Mouse (Mus musculus): ENCODE measurements at regions not wholly inside any gene's neighbourhood (a gene's known extent, or its start where the extent isn't known, plus 50 kb on each side); places are given as distances from the start of the nearest gene placed in this dataset.
A peak's percentile ranks its signal among the peaks of the same experiment; 100 is the strongest.
"Not testable (repeated sequence)": the region's sequence is repeated elsewhere in the genome, so short reads cannot be mapped to it uniquely, and the experiment has no call there.

DNA sequence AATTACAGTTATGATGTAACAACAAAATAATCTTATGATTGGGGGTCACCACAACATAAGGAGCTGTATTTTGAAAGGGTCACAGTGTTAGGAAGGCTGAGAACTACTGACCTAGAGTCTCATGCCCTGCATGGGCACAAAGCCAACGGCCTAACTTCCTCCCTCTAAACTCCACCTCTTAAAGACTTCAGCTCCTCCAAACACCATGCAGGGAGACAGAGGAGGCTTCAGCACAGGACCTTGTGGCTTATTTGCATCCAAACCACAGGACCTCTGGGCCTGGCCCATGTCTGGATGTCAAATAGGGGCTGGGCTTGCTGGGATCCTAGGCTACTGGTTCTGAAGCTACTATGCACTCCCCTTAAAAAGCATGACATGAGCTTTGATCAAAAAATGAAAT, 294.7 kb upstream of the Kdm8 start:
- no peaks in the 10 kb centered on the region for H3K27me3 ChIP-seq (ENCODE audit: control insufficient read depth, insufficient read depth, low read length)
- 74% methylated on average over 1 of the region's 1 CpGs for WGBS
- no peak overlapping the region for H3K27ac ChIP-seq (ENCODE audit: low read depth, low read length)
- no peak for ATAC-seq (ENCODE audit: insufficient read depth, low FRiP score, low TSS enrichment)
- H3K36me3 ChIP-seq (ENCODE audit: control insufficient read depth, insufficient read depth, low read length) = no peaks in the 10 kb centered on the region
- no peaks in the 10 kb centered on the region for H3K9me3 ChIP-seq (ENCODE audit: control insufficient read depth, low read length)
- no peak overlapping the region for H3K4me2 ChIP-seq (ENCODE audit: low read depth)
- no peak for DNase-seq (ENCODE audit: low spot score)
- no peak overlapping the region for H3K4me3 ChIP-seq (ENCODE audit: low read depth, low read length)
- no peak overlapping the region for H3K9ac ChIP-seq (ENCODE audit: low read length)
- H3K4me1 ChIP-seq (ENCODE audit: control insufficient read depth, insufficient read depth, low read length) = no peaks in the 10 kb centered on the region

DNA sequence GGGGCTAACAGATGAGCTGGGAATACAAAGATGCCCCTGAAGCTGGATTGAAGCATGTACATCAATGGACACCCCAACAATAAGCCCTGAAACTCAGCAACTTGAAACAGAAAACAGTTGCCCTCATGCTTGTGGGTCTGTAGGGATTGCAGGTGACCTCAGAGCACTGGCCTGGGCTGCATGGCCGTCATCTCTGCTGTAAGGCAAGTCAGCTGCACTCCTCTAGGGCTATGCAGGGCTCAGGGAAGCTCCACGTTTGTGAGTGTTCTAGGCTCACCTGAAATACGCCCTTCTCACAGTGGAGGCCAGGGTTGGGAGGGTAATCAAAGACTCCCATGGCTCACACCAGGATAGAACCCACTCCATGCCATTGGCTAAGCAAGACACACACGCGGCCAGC, 292.2 kb upstream of the Kdm8 start:
- 88% methylated on average over 5 of the region's 5 CpGs for WGBS

DNA sequence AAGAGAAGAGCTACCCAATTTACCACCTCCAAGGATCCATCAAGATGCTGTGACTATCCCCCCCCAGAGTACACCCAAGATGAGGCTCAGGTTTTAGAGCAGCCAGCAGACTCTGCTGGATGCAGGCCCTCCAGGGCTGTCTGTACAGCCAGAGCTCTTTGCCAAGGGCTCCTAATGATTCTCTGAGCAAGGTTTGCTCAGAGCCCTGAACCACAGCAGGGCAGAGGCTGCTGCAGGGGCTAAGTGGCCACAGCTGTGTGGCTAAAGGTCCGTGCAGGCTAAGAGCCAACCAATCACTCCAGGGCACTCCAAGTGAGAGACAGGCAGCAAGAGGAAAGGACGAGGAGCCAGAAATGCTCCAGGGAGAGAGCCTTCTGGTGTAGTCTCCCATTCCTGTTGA, 289.2 kb upstream of the Kdm8 start:
- DNase-seq (ENCODE audit: low spot score) = no peak
- no peaks in the 10 kb centered on the region for H3K9me3 ChIP-seq (ENCODE audit: control insufficient read depth, low read length)
- H3K27ac ChIP-seq (ENCODE audit: low read depth, low read length) = no peak overlapping the region
- no peaks in the 10 kb centered on the region for H3K36me3 ChIP-seq (ENCODE audit: control insufficient read depth, insufficient read depth, low read length)
- ATAC-seq (ENCODE audit: insufficient read depth, low FRiP score, low TSS enrichment) = no peak
- no peaks in the 10 kb centered on the region for H3K4me1 ChIP-seq (ENCODE audit: control insufficient read depth, insufficient read depth, low read length)
- H3K9ac ChIP-seq (ENCODE audit: low read length) = no peak overlapping the region
- no peaks in the 10 kb centered on the region for H3K27me3 ChIP-seq (ENCODE audit: control insufficient read depth, insufficient read depth, low read length)
- 28% methylated on average over 2 of the region's 2 CpGs for WGBS
- H3K4me2 ChIP-seq (ENCODE audit: low read depth) = no peak overlapping the region
- H3K4me3 ChIP-seq (ENCODE audit: low read depth, low read length) = no peak overlapping the region

More for the DNA sequence above, 292.2 kb upstream of the Kdm8 start:
- Histone ChIP-seq H3K4me2 (ENCODE audit: low read depth) (no peak overlapping the region), H3K9me3 (ENCODE audit: control insufficient read depth, low read length) (no peaks in the 10 kb centered on the region), H3K4me3 (ENCODE audit: low read depth, low read length) (no peak overlapping the region), H3K4me1 (ENCODE audit: control insufficient read depth, insufficient read depth, low read length) (no peaks in the 10 kb centered on the region), H3K27me3 (ENCODE audit: control insufficient read depth, insufficient read depth, low read length) (no peaks in the 10 kb centered on the region), H3K36me3 (ENCODE audit: control insufficient read depth, insufficient read depth, low read length) (no peaks in the 10 kb centered on the region), H3K9ac (ENCODE audit: low read length) (no peak overlapping the region), H3K27ac (ENCODE audit: low read depth, low read length) (no peak overlapping the region)
- ATAC-seq (ENCODE audit: insufficient read depth, low FRiP score, low TSS enrichment) = no peak
- no peak for DNase-seq (ENCODE audit: low spot score)

DNA sequence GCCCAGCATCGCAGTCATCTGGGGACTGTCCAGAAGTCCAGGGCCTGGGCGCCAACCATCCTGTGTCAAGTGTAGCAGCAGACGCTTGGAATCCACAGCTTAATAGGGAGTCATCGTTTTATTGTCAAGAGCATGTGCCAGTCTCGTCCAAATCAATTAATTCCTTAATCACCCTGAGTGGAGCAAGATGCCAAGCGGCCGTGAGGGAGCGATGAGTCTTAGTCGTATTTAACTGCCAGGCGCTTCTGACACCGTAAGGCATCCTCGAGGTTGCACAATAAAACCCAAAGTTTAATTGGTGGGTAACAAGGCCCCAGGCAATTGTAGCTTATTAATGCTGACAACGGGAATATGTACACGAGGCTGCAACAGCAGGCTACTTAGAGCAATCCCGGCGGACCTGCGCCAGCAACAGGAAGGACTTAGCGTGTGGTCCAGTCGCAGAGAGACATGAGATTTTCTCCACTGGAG, 277.6 kb upstream of the Kdm8 start:
- Histone ChIP-seq H3K9me3 (ENCODE audit: control insufficient read depth, low read length) (no peaks in the 10 kb centered on the region), H3K27me3 (ENCODE audit: control insufficient read depth, insufficient read depth, low read length) (no peaks in the 10 kb centered on the region), H3K36me3 (ENCODE audit: control insufficient read depth, insufficient read depth, low read length) (no peaks in the 10 kb centered on the region), H3K27ac (ENCODE audit: low read depth, low read length) (no peak overlapping the region), H3K9ac (ENCODE audit: low read length) (no peak overlapping the region), H3K4me3 (ENCODE audit: low read depth, low read length) (no peak overlapping the region), H3K4me2 (ENCODE audit: low read depth) (no peak overlapping the region), H3K4me1 (ENCODE audit: control insufficient read depth, insufficient read depth, low read length) (no peaks in the 10 kb centered on the region)
- DNase-seq (ENCODE audit: low spot score) (no peak), ATAC-seq (ENCODE audit: insufficient read depth, low FRiP score, low TSS enrichment) (no peak)
- 83% methylated on average over 19 of the region's 19 CpGs for WGBS

DNA sequence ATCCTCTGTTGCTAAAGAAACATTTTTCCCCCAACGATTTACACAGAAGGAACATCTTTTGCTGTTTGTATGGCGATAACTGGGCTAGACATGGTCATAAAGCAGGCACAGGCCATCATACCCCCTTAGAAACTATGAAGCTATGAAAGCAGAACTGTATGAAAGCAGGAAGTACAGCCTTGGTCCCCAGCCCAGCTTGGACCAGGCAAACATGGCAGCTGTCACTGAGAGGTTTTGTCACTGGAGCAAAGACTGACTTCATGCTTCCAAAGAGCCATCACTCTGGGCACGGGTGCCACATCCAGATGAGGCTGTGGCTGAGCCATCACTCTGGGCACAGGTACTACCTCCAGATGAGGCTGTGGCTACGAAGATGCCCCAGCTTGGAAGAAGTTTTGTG, 276.8 kb upstream of the Kdm8 start:
- H3K9me3 ChIP-seq (ENCODE audit: control insufficient read depth, low read length) = no peaks in the 10 kb centered on the region
- H3K4me3 ChIP-seq (ENCODE audit: low read depth, low read length) = no peak overlapping the region
- H3K4me2 ChIP-seq (ENCODE audit: low read depth) = no peak overlapping the region
- no peak for ATAC-seq (ENCODE audit: insufficient read depth, low FRiP score, low TSS enrichment)
- H3K4me1 ChIP-seq (ENCODE audit: control insufficient read depth, insufficient read depth, low read length) = no peaks in the 10 kb centered on the region
- H3K27me3 ChIP-seq (ENCODE audit: control insufficient read depth, insufficient read depth, low read length) = no peaks in the 10 kb centered on the region
- no peaks in the 10 kb centered on the region for H3K36me3 ChIP-seq (ENCODE audit: control insufficient read depth, insufficient read depth, low read length)
- H3K9ac ChIP-seq (ENCODE audit: low read length) = no peak overlapping the region
- WGBS = 86% methylated on average over 4 of the region's 4 CpGs
- H3K27ac ChIP-seq (ENCODE audit: low read depth, low read length) = no peak overlapping the region
- no peak for DNase-seq (ENCODE audit: low spot score)

DNA sequence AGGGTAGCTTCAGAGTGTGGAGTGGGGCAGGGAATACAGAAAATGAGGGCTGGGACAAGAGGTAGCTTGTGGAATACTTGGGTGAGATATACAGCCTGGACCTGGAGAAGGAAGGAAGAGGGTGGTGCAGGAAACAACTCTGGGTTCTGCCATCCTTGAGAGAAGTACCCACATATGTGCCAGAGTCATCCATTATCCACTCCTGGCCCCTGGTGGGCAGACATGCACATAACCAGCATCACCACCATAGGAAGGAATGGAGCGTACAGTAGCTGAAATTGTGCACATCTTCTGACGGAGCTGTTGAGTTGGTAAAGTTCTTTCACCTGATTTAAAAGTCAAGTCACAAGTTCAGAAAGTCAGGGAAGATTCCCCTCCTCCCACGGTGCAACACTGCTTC, 262.9 kb upstream of the Kdm8 start:
- ATAC-seq (ENCODE audit: insufficient read depth, low FRiP score, low TSS enrichment) (no peak), DNase-seq (ENCODE audit: low spot score) (peak; percentile 30)
- no peak overlapping the region for H3K27ac ChIP-seq (ENCODE audit: low read depth, low read length)

DNA sequence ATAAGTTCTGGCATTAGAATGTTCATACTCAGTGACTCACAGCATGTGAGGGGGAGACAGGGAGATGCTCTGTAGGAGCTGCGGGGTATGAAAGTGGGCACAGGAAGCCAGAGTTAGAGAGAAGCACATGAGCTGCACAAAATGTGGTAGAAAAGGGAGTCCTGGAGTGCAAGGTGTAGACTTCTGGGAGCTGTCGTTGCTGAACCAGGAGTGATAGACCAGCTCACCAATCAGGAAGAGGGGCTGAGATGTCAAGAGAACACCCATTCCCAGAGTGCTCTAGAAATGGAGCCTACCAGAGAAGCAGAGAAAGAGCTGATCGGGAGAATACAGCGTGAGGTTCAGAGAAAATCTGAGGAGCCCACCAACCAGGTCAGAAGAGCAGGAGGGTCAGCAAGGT, 262.2 kb upstream of the Kdm8 start:
- 89% methylated on average over 4 of the region's 4 CpGs for WGBS
- Histone ChIP-seq H3K27ac (ENCODE audit: low read depth, low read length) (no peak overlapping the region), H3K4me3 (ENCODE audit: low read depth, low read length) (no peak overlapping the region), H3K27me3 (ENCODE audit: control insufficient read depth, insufficient read depth, low read length) (no peaks in the 10 kb centered on the region), H3K9me3 (ENCODE audit: control insufficient read depth, low read length) (no peaks in the 10 kb centered on the region), H3K4me2 (ENCODE audit: low read depth) (no peak overlapping the region), H3K9ac (ENCODE audit: low read length) (no peak overlapping the region), H3K4me1 (ENCODE audit: control insufficient read depth, insufficient read depth, low read length) (no peaks in the 10 kb centered on the region), H3K36me3 (ENCODE audit: control insufficient read depth, insufficient read depth, low read length) (no peaks in the 10 kb centered on the region)
- ATAC-seq (ENCODE audit: insufficient read depth, low FRiP score, low TSS enrichment) (no peak), DNase-seq (ENCODE audit: low spot score) (no peak)

More for the DNA sequence above, 262.9 kb upstream of the Kdm8 start:
- WGBS = 95% methylated on average over 3 of the region's 3 CpGs
- Histone ChIP-seq H3K9me3 (ENCODE audit: control insufficient read depth, low read length) (no peaks in the 10 kb centered on the region), H3K4me1 (ENCODE audit: control insufficient read depth, insufficient read depth, low read length) (no peaks in the 10 kb centered on the region), H3K27me3 (ENCODE audit: control insufficient read depth, insufficient read depth, low read length) (no peaks in the 10 kb centered on the region), H3K36me3 (ENCODE audit: control insufficient read depth, insufficient read depth, low read length) (no peaks in the 10 kb centered on the region), H3K4me3 (ENCODE audit: low read depth, low read length) (no peak overlapping the region), H3K9ac (ENCODE audit: low read length) (no peak overlapping the region), H3K4me2 (ENCODE audit: low read depth) (no peak overlapping the region)

DNA sequence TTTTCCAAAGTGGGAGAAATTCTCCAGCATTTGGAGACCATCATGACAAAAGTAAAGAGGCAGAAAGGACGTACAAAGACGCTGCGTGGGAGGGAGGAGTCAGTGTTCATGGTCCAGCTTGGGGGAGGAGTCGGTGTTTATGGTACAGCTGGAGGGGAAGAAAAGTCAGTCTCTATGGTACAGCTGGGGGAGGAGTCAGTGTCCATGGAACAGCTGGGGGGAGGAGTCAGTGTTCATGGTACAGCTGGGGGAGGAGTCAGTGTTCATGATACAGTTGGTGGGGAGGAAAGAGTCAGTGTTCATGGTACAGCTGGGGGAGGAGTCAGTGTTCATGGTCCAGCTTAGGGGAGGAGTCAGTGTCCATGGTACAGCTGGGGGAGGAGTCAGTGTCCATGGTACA, 261.5 kb upstream of the Kdm8 start:
- H3K27me3 ChIP-seq (ENCODE audit: control insufficient read depth, insufficient read depth, low read length) = not testable (repeated sequence)
- 87% methylated on average over 4 of the region's 4 CpGs for WGBS

DNA sequence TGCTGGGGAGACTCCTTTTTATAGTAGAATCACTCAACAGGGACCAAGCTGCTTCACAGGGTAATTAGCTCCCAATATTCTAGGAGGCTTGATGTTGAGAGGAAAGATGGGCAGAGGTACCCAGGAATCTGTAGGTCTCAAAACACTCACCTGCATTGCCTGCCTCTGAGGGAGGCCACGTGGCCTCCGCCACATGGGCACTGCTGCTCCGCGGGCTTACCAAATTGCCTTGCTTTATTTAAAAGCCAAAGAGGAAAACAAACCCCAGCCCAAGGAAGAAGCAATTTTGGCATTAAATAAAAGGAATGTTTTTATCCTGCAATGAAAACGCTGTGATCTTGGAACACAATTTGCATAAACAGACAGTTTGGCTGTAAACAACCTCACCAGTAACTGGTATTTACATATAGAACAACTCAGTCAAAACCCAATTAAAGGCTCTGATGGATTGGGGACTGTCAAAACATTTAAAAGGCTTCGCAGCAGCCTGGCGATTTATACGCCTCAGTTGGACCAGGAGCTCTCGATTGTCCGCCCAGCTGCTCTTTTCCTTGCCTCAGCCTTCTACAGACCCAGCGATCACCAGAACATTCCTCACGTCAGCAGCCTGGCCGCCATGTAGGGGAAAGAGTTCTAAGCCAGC, 259.3 kb upstream of the Kdm8 start:
- H3K4me1 ChIP-seq (ENCODE audit: control insufficient read depth, insufficient read depth, low read length) = no peaks in the 10 kb centered on the region
- H3K27me3 ChIP-seq (ENCODE audit: control insufficient read depth, insufficient read depth, low read length) = no peaks in the 10 kb centered on the region
- no peaks in the 10 kb centered on the region for H3K9me3 ChIP-seq (ENCODE audit: control insufficient read depth, low read length)
- 71% methylated on average over 13 of the region's 13 CpGs for WGBS
- no peak for ATAC-seq (ENCODE audit: insufficient read depth, low FRiP score, low TSS enrichment)
- no peak overlapping the region for H3K4me2 ChIP-seq (ENCODE audit: low read depth)
- no peaks in the 10 kb centered on the region for H3K36me3 ChIP-seq (ENCODE audit: control insufficient read depth, insufficient read depth, low read length)
- H3K9ac ChIP-seq (ENCODE audit: low read length) = no peak overlapping the region
- DNase-seq (ENCODE audit: low spot score) = no peak
- H3K4me3 ChIP-seq (ENCODE audit: low read depth, low read length) = no peak overlapping the region
- H3K27ac ChIP-seq (ENCODE audit: low read depth, low read length) = no peak overlapping the region

More for the DNA sequence above, 261.5 kb upstream of the Kdm8 start:
- not testable (repeated sequence) for H3K4me3 ChIP-seq (ENCODE audit: low read depth, low read length); DNase-seq (ENCODE audit: low spot score); H3K9me3 ChIP-seq (ENCODE audit: control insufficient read depth, low read length); H3K27ac ChIP-seq (ENCODE audit: low read depth, low read length); H3K9ac ChIP-seq (ENCODE audit: low read length); ATAC-seq (ENCODE audit: insufficient read depth, low FRiP score, low TSS enrichment); H3K4me2 ChIP-seq (ENCODE audit: low read depth); H3K36me3 ChIP-seq (ENCODE audit: control insufficient read depth, insufficient read depth, low read length); H3K4me1 ChIP-seq (ENCODE audit: control insufficient read depth, insufficient read depth, low read length)
